Comparison of ENCODE assay signal across 8 mouse cellular contexts in genomic region chr8:121083936-121084209, GRCm38 (mm10). TPM values are rescaled to one million over a fixed set of nuclear protein-coding genes. Genes with fewer than 3 reads are reported as not detected.
DNase-seq lines count a peak whose midpoint lies in the region; ATAC-seq and TF ChIP-seq lines count a peak whose summit lies in the region.

No protein-coding gene starts in this region.

- H3K4me2 ChIP-seq in liver, embryonic 11.5 days, result peak overlapping the region; percentile 65
- peak overlapping the region; percentile 67 for H3K4me2 ChIP-seq in stomach, embryonic 16.5 days (ENCODE audit: low read depth, low read length)

- no peaks in the 10 kb centered on the region for H3K79me2 ChIP-seq in heart, adult 2 months (replicated peaks; ENCODE audit: control insufficient read depth, insufficient read depth, low read length)

- H3K4me3 ChIP-seq in heart, adult 2 months, result peak overlapping the region; percentile 77
- H3K4me3 ChIP-seq in spleen, adult 2 months (ENCODE audit: extremely low read depth, insufficient read depth, insufficient read length), result peak overlapping the region; percentile 49; the same call in 1 of the 2 replicates
- H3K4me3 ChIP-seq in liver, embryonic 11.5 days (ENCODE audit: low read depth, low read length), result peak overlapping the region; percentile 57
- peak overlapping the region; percentile 70 for H3K4me3 ChIP-seq in stomach, embryonic 16.5 days (replicated peaks; ENCODE audit: low read length)

- peak overlapping the region; percentile 77 for H3K9ac ChIP-seq in heart, adult 2 months (ENCODE audit: low read depth, low read length)
- peak overlapping the region; percentile 49 for H3K9ac ChIP-seq in liver, embryonic 11.5 days (ENCODE audit: low read depth, low read length)
- H3K9ac ChIP-seq in stomach, embryonic 16.5 days (ENCODE audit: low read length), result peak overlapping the region; percentile 88

- intact Hi-C loops in heart, adult 2 months (cut with DNase I), result loop anchor here (5.0 kb wide), 1 partner anchor 62 kb away; no protein-coding TSS in a partner anchor
- intact Hi-C loops in left cerebral cortex, postnatal 14 days (cut with DNase I), result loop anchor here (5.0 kb wide), 2 partner anchors 33 to 112 kb away; partner anchors contain the start of gene Foxc2

- H3K9me3 ChIP-seq in liver, embryonic 11.5 days (ENCODE audit: control insufficient read depth, low read length), result no peaks in the 10 kb centered on the region
- H3K9me3 ChIP-seq in stomach, embryonic 16.5 days (replicated peaks; ENCODE audit: control insufficient read depth, low read length), result no peaks in the 10 kb centered on the region

- no peak for TF ChIP-seq EP300 in heart, adult 2 months (IDR thresholded peaks at IDR 0.05; ENCODE audit: insufficient read depth, low read depth, low read length)

- TF ChIP-seq CTCF in heart, adult 2 months (IDR thresholded peaks at IDR 0.05), result no peak
- no peak for TF ChIP-seq CTCF in spleen, adult 2 months (IDR thresholded peaks at IDR 0.05; ENCODE audit: extremely low read depth, insufficient read depth, insufficient read length, insufficient replicate concordance)

- DNase-seq in heart, adult 2 months, result no peak
- no peak for DNase-seq in heart, adult 11 months
- DNase-seq in spleen, adult 2 months (ENCODE audit: low read depth in 1 of 2, low spot score in 2 of 2), result no peak
- DNase-seq in spleen, adult 12 weeks (ENCODE audit: low spot score), result no peak
- no peak for DNase-seq in liver, embryonic 11.5 days (ENCODE audit: low spot score)
- DNase-seq in spleen, postnatal 4 days (ENCODE audit: low spot score in 2 of 2), result no peak
- DNase-seq in left cerebral cortex, postnatal 14 days (ENCODE audit: low spot score in 2 of 2), result no peak

- ATAC-seq in liver, embryonic 11.5 days (replicated peaks; ENCODE audit: low FRiP score), result peak; percentile 29; the same call in 1 of the 2 replicates
- ATAC-seq in stomach, embryonic 16.5 days (ENCODE audit: insufficient read depth, low FRiP score), result peak; percentile 87

- H3K27ac ChIP-seq in heart, adult 2 months, result no peak overlapping the region; the same call in 1 of the 2 replicates
- H3K27ac ChIP-seq in spleen, adult 2 months (ENCODE audit: insufficient read depth, low read length), result no peak overlapping the region
- H3K27ac ChIP-seq in liver, embryonic 11.5 days (ENCODE audit: low read depth, low read length), result peak overlapping the region; percentile 82
- H3K27ac ChIP-seq in stomach, embryonic 16.5 days (ENCODE audit: low read length), result peak overlapping the region; percentile 99

- WGBS in heart, adult 2 months, result under 1% methylated on average over 14 of the region's 27 CpGs
- whole genome bisulfite sequencing in spleen, adult 2 months, result 3% methylated on average over 14 of the region's 27 CpGs
- 0% methylated on average over 14 of the region's 27 CpGs for WGBS in liver, embryonic 11.5 days
- 2% methylated on average over 21 of the region's 27 CpGs for WGBS in stomach, embryonic 16.5 days

- H3K27me3 ChIP-seq in heart, adult 2 months (ENCODE audit: control insufficient read depth, insufficient read depth, low read length), result peaks cover 37% of the 10 kb centered on the region
- H3K27me3 ChIP-seq in spleen, adult 2 months (ENCODE audit: control insufficient read depth, insufficient read depth, low read length), result peaks cover 35% of the 10 kb centered on the region
- peaks cover 100% of the 10 kb centered on the region for H3K27me3 ChIP-seq in liver, embryonic 11.5 days (replicated peaks; ENCODE audit: control insufficient read depth, insufficient read depth, low read length)
- H3K27me3 ChIP-seq in stomach, embryonic 16.5 days (ENCODE audit: control insufficient read depth, insufficient read depth, low read length), result peaks cover 77% of the 10 kb centered on the region

- H3K36me3 ChIP-seq in heart, adult 2 months (ENCODE audit: control insufficient read depth, insufficient read depth, low read length), result no peaks in the 10 kb centered on the region
- H3K36me3 ChIP-seq in spleen, adult 2 months (ENCODE audit: control insufficient read depth, insufficient read depth, low read length), result no peaks in the 10 kb centered on the region
- no peaks in the 10 kb centered on the region for H3K36me3 ChIP-seq in liver, embryonic 11.5 days (ENCODE audit: control insufficient read depth, insufficient read depth, low read length)
- no peaks in the 10 kb centered on the region; the same call in 1 of the 2 replicates for H3K36me3 ChIP-seq in stomach, embryonic 16.5 days (ENCODE audit: control insufficient read depth, insufficient read depth, low read length)

- H3K4me1 ChIP-seq in heart, adult 2 months (ENCODE audit: control insufficient read depth, insufficient read depth, low read length), result no peaks in the 10 kb centered on the region
- H3K4me1 ChIP-seq in spleen, adult 2 months (ENCODE audit: control insufficient read depth, insufficient read depth, insufficient read length), result peaks cover 4% of the 10 kb centered on the region; the same call in 1 of the 2 replicates
- H3K4me1 ChIP-seq in liver, embryonic 11.5 days (replicated peaks; ENCODE audit: control insufficient read depth, insufficient read depth, low read length), result peaks cover 2% of the 10 kb centered on the region; the same call in 1 of the 2 replicates
- no peaks in the 10 kb centered on the region for H3K4me1 ChIP-seq in stomach, embryonic 16.5 days (ENCODE audit: control insufficient read depth, insufficient read depth, low read length)

- TF ChIP-seq POLR2A in heart, adult 2 months (IDR thresholded peaks at IDR 0.05; ENCODE audit: insufficient read depth, low read depth, low read length), result no peak
- no peak for TF ChIP-seq POLR2A in spleen, adult 2 months (IDR thresholded peaks at IDR 0.05; ENCODE audit: low read depth, low read length)

RNA-seq across cellular contexts. Expression of gene Foxf1, which starts 0.3 kb away (rescaled TPM):
- total RNA-seq in heart, adult 2 months (2021), result under 1 TPM; 0.13 to 0.43 TPM
- 0.44 and 1.2 TPM in 2 replicates for polyA plus RNA-seq in heart, adult 2 months (2012; rRNA removed)
- 1.8 and 3.7 TPM in 2 replicates for polyA plus RNA-seq in spleen, adult 2 months (2012; rRNA removed)
- polyA plus RNA-seq in liver, embryonic 11.5 days (2014; fragmentation: Nextera tagmentation; extraction: Ambion mirVana), result 37.6 and 37.8 TPM in 2 replicates
- 98.1 and 101 TPM in 2 replicates for polyA plus RNA-seq in stomach, embryonic 16.5 days (2015; fragmentation: Nextera tagmentation; extraction: Ambion mirVana)
- total RNA-seq in left cerebral cortex, postnatal 14 days (2021), result 1 to 10 TPM; 1.0 to 1.4 TPM

RNA-seq across cellular contexts. Expression of gene Mthfsd, which starts 24.3 kb away (rescaled TPM):
- total RNA-seq in heart, adult 2 months (2021), result 10 to 100 TPM; 12.8 to 13.5 TPM
- polyA plus RNA-seq in heart, adult 2 months (2012; rRNA removed), result 26.4 and 27.7 TPM in 2 replicates
- polyA plus RNA-seq in spleen, adult 2 months (2012; rRNA removed), result 33.6 and 39.9 TPM in 2 replicates
- 48.1 and 50.6 TPM in 2 replicates for polyA plus RNA-seq in liver, embryonic 11.5 days (2014; fragmentation: Nextera tagmentation; extraction: Ambion mirVana)
- 51.1 and 57.5 TPM in 2 replicates for polyA plus RNA-seq in stomach, embryonic 16.5 days (2015; fragmentation: Nextera tagmentation; extraction: Ambion mirVana)
- total RNA-seq in left cerebral cortex, postnatal 14 days (2021), result 10 to 100 TPM; 27.0 to 33.4 TPM

RNA-seq across cellular contexts. Expression of gene Foxc2, which starts 32.1 kb away (rescaled TPM):
- total RNA-seq in heart, adult 2 months (2021), result 1 to 10 TPM; 2.0 to 2.2 TPM
- 0.97 and 2.0 TPM in 2 replicates for polyA plus RNA-seq in heart, adult 2 months (2012; rRNA removed)
- polyA plus RNA-seq in spleen, adult 2 months (2012; rRNA removed), result 0.12 and 0.22 TPM in 2 replicates
- polyA plus RNA-seq in liver, embryonic 11.5 days (2014; fragmentation: Nextera tagmentation; extraction: Ambion mirVana), result 2.6 and 3.4 TPM in 2 replicates
- polyA plus RNA-seq in stomach, embryonic 16.5 days (2015; fragmentation: Nextera tagmentation; extraction: Ambion mirVana), result 0.12 and 0.14 TPM in 2 replicates
- total RNA-seq in left cerebral cortex, postnatal 14 days (2021), result 1 to 10 TPM; 2.7 to 3.5 TPM

RNA-seq across cellular contexts. Expression of gene Foxl1, which starts 43.9 kb away (rescaled TPM):
- under 1 TPM; 0.07 to 0.08 TPM for total RNA-seq in heart, adult 2 months (2021)
- polyA plus RNA-seq in heart, adult 2 months (2012; rRNA removed), result 0.08 and 0.09 TPM in 2 replicates
- polyA plus RNA-seq in spleen, adult 2 months (2012; rRNA removed), result not detected in 2 replicates
- 0.61 and 0.73 TPM in 2 replicates for polyA plus RNA-seq in liver, embryonic 11.5 days (2014; fragmentation: Nextera tagmentation; extraction: Ambion mirVana)
- polyA plus RNA-seq in stomach, embryonic 16.5 days (2015; fragmentation: Nextera tagmentation; extraction: Ambion mirVana), result 3.4 and 4.0 TPM in 2 replicates
- total RNA-seq in left cerebral cortex, postnatal 14 days (2021), result under 1 TPM; 0.13 to 0.15 TPM

Comparison
In these comparisons a context has a peak if more than half of its experiments do, and no peak if none do; other contexts are left out.
1. H3K27ac ChIP-seq: peak in liver, embryonic 11.5 days (single experiment) and stomach, embryonic 16.5 days (single experiment); none in heart, adult 2 months (single experiment) and spleen, adult 2 months (single experiment).
2. Peak in every context shown above with its lines, with median percentiles within 50 percentile points of each other: H3K4me3 ChIP-seq and H3K9ac ChIP-seq.